Mouse (Mus musculus) cerebellum, postnatal 14 days (tissue): ENCODE measurements around the gene Vps13d.
A peak's percentile ranks its signal among the peaks of the same experiment; 100 is the strongest.

Source experiments
- DNase-seq, 2 experiments: peaks; one replicate each; pipeline ENCODE4 v3.0.0; 2021; ENCODE audit warnings: mixed read lengths in 2 of 2

Gene Vps13d

DNA sequence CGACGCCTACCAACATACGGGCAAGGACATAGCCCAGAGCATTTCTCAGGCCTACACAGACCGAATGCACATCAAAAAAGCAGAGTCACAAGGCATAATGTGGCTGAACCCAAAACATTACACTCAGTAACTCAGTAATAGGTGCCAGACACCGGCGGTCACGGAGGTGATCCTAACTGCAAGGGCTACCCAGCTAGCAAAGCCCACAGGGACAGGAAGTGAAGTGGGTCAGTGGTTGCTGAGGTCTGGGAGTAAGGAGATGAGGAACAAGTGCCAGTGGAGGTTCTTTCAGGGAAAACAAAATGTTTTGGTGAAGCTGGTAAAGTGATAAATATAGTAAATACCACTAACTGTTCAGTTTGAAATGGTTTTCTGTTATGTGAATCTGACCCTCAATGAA, 121.1 kb downstream of the Vps13d start:
- DNase-seq, result no peak

DNA sequence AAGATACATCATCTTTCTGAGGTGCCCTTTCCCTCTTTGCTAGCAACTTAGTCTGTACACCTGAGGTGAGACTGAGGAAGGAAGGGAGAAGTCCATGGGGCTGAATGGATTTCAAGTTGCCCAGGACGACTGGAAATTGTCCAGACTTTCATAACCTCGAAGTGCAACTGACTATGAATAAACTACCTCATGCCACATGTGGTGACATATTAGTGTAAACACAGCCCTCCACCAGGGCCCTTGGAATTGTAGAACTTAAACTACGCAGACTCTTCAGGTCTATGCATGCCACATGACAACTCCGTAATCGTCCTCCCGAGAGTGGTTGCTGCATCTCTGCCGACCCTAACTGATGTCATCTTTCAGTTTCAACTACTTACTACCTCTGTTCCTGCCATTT, 122.9 kb downstream of the Vps13d start:
- DNase-seq, result no peak

DNA sequence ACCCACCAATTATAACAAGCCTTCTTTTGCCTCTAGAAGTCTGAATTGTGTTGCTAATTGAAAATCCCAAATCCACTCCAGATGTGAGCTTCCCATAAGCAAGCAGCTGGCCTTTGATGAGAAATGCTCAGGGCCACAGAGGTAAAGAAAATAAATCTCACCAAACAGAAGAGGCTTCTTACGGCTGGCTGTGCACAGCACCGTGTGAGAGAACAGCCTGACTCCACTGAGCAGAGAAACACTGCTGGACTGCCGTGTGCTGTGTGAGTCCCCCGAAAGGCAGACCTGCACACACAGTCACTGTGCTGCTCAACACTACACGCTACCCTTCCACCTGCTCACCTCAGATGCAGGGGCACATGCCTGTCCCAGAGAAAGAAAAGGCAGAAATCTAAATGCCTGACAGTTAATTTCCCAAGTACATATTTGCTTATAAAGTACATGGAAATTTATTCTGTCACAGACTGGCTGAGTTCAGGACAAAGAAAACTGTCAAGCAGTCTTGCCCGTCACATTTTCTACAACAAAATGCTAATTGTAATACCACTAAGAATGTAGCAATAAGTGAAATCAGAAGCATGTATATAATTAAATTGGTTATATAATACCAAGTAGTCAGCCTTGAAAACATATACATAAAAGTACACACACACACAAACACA, 127.7 kb downstream of the Vps13d start:
- DNase-seq, result no peak

DNA sequence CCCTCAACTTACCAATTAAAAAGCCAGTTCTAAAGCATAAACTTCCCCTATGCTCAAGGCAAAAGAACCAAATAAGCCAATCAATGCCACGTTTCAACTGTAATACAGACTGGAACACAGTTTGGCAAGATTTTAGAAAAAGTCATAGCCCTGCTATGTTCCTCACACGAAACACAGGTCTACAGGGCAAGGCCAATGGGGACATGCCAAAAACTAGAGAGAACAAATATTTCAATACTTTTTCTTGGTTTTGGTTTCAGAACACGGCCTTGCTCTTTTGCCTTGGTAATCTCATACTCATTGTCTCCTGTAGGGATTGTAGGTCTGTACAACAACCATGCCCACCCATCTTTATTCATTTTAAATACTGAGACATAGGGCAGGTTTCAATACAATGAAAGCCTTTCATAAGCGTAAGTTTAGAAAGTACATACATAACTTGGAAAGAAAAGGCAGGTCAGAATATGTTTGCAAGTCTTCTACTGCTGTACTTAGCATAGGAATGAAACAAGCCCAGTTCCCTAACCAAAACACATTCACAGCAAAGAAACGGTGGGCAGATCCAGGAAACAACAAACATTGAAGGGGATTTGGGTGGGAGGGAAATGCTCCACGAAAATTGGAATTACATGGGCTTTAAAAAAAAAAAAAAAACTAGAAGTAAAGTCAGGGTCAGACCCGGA, 128.3 kb downstream of the Vps13d start:
- DNase-seq, result no peak

DNA sequence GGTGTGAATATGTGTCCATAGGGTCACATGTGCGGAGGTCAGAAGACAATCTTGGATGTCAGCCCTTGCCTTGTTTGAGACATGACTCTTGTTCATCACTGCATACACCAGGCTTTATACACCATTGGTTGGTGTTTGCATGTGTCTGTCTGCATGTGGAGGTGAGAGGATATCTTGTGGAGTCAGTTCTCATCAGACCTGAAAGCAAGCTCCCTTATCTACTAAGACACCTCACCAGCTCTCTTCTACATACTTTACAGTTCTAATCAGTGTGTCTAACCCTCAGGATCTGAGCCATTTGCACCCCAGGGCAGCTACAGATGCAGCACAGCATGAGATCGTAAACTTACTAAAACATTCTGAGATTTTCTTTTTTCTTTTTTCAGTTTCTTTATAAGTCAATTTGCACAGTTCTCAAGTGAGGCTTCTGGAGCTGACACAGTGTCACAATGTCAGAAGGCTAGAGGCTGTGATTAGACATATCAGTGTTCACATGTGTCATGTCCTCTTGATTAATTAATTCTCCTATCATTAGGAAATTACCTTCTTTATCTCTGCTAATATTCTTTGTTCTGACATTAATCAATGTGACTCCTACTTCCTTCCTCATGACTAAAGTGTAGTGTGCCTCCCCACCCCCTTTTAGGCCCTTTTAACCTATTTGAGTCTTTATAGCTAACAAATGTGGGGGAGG, 135.9 kb downstream of the Vps13d start:
- no peak for DNase-seq

DNA sequence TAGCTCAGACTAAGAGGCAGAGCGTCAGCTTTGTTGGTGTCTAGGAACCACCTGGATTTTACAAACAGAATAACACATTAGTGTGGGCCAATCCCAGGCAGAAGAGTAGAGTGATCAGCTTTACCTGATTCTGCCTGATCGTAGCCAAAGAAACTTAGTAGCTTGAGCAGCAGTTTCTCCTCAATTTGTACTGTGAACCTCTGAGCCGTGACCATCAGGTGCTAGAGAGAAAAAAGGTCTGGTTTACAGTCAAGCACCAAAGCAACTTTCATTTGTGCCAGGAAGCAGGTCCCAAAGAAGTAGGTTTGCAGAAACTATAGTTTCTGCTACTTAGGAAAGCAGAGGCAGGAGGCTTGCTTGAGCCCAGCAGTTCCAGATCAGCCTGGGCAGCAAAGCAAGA, 138.5 kb downstream of the Vps13d start:
- no peak for DNase-seq

DNA sequence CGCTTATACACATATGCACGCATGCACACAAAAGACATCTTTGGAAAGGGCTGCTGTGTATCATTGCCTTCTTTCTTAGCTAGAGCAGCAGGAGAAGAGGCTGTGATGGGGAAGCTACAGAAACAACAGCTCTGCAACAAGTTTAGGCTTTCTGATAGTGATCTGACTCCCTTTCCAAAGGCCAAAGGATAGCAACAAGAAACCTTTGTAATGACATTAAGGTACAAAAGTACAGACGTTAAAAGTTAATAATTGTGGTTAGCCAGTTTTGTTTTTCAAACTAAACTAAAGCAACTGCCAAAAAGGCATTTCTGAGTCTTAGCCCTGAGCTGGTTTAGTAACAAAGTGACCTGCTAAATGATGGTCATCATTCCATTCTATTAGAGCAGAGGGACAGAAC, 139.0 kb downstream of the Vps13d start:
- DNase-seq, result no peak

DNA sequence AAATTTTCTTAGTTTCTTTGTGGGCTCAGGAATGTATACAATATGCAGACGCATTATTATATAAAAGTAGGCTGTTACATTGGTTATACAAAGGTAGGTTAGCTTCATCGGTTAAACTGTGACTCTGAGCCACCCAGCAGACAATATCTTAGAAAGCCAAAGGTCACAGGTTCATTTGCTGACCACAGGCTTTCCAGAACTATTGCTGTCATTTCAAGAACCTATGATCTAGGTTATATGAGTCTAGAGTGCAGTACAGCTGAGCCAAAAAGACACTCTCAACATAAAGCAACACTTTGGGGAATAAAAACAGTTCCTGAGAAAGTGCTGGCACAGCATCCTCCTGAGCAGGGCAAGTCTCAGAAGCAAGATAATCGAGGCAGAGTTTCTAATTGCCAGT, 140.4 kb downstream of the Vps13d start:
- DNase-seq, result no peak

DNA sequence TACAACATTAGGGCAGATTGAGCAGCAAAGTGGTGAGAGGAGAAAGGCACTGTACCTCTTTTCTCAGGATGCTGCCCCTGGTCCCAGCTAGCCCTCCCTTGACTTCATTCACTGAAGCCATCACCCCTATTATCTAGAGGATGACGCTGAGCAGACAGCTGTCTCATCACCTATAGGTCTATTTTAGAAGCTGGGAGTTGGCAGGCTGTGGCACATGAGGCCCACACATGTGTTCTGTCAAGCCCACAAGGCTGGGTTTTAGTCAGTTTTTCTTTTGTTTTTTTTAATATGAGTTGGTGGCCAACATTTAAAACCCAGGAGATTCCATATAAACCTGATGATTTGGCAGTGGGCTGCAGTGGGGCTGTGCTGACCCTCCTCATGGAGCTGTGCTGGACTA, 142.1 kb downstream of the Vps13d start:
- no peak for DNase-seq

DNA sequence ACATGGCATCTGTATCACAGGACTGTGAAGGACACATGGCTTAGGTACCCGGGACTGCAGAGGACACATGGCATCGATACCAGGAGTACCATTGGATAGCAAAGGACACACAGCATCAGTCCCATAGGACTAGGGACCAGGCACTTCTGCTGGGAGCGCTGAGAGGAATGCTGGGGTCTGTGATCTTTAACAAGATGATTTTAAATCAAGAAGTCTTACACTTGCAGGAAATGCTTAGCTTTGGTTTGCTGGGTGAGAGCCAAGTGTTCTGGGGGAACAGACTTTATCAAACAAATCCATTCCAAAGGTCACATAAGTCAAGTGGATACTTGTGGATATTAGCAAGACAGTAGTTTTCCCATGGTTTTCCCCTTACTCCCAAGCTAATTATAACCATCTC, 142.5 kb downstream of the Vps13d start:
- no peak for DNase-seq

DNA sequence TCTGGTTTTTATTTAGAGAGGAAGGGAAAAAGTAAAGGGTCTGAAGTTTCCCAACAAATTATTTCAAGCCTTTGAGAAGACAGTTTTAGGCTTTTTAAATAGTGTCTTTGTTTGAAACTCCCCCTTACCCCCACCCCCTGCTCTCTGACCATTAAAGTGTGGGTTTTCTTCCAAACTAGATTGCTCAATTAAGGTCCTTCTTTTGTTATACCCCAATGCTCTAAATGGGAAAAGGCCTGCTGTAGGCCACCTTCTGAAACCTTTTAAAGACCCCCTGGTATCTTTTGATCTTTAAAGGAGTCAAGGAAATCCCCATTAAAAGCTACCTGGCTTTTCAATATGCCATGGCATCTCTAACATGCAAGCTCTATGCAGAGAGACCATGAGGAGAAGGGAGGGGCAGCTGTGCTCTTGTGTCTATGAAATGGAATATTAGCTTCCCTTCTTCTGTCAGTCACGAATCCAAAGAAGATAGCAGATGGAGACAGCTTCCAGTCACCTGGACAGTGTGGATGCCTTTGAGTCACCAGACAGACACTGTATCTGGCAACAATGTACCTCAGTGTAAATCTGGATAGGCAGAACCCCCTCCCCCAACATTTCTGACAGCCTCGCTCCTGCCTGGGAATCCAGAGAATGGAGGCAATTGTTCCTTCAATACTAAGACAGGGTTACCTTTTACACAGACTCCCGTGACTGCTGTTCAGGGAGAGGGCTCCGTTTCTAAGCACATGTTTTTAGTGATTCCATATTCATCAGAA, 143.4 kb downstream of the Vps13d start:
- no peak for DNase-seq

DNA sequence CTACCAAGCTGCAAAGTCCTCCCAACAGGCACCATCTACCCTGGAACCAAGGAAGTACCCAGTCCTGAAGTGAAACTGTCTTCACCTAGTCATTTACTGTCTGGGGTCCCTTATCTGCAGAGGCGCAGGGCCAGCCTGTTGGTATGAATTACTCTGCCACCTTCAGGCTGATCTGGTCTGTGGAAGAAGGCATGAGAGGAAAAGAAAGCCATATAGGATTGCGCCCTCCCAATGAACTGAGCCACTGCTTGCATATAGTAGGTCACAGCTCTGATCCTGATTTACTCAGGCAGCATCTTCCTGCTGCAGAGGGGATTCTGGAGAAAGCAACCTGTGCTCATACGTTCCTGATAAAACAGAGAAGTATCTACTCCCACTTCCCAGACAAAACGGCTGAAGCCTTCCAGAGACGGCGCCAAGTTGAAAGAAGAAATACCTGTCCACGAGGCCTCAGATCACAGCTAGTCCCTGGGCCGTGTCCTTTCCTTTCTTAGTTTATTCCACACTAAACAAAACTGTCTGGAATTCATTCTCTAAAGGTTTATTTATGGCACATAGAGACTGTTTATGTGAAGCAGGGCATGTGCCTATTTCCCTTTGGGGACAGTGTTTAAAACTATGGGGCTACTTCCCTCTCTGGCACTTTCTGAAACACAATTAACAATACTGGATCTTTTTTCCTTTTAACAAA, 144.1 kb downstream of the Vps13d start:
- DNase-seq, result peak; percentile 27 to 37

DNA sequence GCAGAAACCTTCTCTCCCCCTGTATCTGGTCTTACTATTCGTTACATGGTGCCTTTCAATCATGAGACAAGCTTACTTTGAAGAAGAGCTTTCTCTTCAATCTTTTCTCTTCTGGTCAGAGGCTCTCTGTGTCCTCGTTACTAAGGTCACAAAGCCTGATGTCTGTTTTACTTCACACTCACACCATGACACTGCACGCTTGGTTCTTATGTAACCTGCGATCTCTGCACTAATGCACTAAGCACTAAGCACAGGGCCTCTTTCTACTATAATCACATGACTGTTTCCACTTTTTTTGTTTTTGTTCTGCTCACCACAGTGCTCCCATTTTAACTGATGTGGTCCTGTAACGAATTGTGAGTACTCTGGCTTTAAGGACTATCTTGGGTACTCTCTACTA, 146.8 kb downstream of the Vps13d start:
- DNase-seq, result no peak

DNA sequence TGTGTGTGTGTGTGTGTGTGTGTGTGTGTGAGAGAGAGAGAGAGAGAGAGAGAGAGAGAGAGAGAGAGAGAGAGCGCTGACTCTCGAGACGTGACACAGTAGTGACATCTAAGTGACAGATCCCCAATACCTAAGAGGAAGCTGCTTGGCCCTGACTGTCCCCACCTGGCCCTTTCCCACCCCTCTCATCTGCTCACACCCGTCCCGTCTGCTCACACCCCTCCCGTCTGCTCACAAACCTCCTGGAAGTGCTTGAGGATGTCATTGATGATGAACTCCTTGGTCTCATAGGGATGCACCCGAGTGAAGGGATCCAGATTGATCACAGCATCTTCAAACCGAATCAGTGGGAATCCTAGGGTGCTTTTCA, 148.8 kb downstream of the Vps13d start:
- no peak for DNase-seq

DNA sequence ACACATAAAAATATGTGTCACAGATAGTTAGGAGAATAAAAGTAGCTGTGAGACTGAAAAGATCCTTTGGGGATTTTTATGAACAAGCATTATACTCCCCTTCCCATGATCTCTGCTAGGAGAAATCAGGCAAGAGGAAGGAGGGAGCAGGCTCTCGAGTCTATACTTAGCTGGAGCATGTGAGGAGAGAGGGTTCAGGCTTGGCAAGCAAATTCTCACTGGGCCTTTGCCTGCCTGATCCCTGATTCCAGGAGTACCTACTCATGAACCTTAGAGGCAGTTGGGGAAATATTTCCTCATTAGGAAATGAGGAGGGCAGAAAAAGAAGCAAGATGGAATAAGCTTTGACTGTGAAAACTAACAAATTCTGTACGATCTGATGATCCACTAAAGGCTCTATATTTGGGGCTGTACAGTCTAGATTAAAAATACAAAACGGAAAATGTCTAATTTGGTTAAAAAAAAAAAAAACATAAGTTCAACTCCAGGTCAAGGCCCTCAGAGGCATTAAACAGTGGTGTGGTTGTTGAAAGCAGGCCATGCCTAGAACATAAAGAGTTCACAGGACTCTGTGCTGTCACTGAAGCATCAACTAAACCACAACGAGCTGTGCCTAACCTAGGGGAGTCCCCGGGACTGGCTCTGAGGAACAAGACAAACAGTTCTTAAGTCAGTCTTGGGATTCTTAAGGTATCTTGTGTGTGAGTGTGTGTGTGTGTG, 149.3 kb downstream of the Vps13d start:
- DNase-seq, result no peak

DNA sequence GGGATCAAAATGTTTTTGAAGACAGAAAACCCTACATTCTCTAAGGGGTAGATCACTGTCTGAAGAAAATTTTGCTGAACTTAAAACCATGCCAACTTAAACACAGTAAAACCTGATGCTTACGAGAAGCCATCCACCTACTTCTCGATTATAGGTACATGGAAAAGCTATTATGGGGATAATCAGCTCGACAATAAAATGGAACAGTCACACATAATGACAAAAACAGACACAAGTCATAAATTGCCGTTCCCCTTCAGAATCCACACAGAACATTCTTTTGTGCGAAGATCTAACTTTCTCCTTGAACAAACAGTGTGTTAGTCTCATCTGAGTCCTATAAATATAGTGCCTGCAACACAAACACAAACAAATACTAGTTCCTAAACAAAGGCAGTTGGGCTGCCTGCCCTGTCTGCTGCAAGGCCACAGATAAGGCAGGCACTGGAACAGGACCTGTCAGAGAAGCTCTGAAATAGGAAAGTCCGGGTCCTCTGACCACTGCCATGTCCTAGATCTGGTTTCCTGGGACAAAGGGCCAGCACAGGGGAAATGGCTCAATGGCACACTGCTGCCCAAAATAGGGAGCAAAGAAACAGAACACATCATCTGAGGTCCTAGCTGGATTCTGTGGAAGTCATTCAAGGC, 153.5 kb downstream of the Vps13d start:
- no peak for DNase-seq

DNA sequence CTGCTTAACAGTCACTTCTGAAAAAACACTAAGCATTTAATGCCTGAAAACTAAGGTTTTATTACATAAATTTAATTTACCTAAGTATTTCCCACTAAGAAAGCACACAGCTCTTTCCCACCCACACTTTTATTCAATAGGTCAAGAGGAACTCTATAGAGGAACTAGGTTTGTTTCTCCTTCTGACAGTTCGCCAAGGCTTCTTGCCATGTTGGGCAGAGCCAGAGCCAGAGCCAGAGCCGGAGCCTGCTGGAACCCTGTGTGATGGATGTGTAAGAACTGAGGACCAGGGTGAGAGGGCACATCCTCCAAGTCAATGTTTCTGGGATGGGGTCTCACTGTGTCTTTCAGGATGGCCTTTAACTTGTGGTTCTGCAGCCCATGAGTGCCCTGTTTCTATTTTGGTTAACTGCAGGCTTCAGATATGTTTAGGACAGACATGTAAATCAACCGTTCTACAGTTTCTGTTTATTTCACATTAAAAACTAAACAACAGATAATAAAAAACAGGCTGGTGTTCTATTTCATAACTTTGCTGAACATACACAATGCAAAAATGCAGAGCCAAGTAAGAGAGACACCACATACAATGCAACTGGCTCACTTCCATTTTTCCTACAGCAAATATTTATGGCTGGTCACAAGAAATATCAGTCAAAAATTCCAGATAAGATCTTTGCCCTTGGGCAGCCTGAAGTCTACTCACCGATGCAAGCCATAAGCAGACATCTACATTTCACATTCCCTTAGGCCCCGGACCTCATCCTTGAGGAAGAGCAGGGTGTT, 157.0 kb downstream of the Vps13d start:
- DNase-seq, result peak in 1 of 2 experiments; percentile 35

DNA sequence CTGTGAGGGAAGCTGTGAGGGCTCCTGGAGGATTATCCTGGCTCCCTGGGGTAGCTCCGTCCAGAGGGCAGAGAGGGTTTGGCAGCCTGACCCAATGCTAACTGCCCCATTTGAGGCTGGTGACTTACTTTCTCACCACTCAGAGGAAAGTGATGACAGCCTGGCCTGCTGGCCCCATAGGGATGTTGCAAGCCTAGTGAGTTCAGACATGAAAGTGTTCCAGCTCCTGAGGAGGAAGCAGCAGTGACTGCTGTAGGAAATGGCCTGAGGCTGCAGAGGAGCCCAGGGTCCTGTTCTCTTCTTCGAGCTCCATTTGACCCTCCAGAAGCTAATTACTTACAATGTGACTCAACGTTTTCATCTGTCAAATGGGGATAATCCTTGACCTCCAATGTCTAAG, 157.8 kb downstream of the Vps13d start:
- no peak for DNase-seq

DNA sequence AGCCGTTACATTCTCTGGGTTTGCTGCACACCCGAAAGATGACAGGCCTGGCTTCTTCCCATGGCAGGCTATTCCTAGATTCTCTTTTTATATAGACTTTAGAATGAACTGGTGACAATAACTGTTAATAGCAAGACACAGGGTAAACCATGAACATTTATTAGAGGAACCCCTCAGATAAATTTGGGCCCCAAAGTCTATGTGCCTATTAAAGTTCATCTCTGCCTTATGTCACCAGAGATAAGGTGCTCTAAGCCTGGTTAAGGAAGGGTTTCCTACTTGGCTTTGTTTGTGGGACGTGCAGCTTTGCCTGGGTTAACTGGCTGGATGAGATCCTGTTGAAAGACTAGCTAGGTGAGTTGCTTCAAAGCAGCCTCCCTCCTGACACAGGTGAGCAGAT, 159.4 kb downstream of the Vps13d start:
- DNase-seq, result no peak

DNA sequence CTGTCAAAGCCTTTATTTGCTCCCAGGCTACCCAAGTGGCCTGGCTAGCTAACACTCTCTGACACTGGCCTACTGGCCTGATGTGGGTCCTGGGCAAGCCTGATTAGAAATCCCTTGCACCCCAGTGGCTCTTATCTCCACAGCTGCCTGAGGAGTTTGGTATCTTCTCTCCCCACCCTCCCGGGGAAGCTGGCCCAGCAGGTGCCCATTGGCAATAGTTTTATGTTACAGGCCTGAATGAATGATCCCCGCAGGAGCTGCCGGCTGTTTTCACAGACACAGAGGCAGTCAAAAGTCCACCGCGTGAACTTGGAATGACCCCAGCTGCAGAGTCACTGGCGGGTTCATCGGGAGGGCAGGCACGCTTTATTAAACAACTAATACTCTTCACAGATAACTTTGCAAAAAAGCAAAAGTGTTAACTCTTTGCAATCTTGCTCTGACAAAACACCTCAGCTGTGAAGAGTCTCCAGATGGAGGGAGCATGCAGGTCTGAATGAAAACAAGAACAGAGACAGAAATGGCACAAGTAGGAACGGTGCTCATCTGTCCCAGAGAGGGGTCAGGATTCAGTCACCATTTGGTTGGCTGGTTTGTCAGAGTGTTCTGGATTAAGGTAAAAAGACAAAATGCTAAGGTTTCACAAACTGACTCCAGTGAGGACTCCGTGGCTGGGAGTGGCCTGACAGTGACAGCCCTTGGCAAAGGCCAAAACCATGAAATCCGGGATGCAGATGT, 160.1 kb downstream of the Vps13d start:
- no peak for DNase-seq
